Mouse (Mus musculus) heart, postnatal 14 days (tissue): Measurements from ENCODE around the gene Cyp4x1. TPM values are rescaled to one million over a fixed set of nuclear protein-coding genes. Genes with fewer than 3 reads are reported as not detected.
"Not testable (repeated sequence)": the region's sequence is repeated elsewhere in the genome, so short reads cannot be mapped to it uniquely, and the experiment has no call there.

Experiments used
- DNase-seq, 2 experiments: peaks; one replicate each; pipeline ENCODE4 v3.0.0; 2021 to 2022
- intact Hi-C: fragments of 180-260 bp; cut with DNase I; formaldehyde crosslinking; loops from one replicate; pipeline ENCODE4 v1.15.1; 2025
- long read RNA-seq, 2 experiments: library from polyadenylated mRNA; stranded (forward); transcript quantifications; one replicate each; pipeline ENCODE4 v2.0.0; 2021
- total RNA-seq, 2 experiments: library from RNA; stranded (reverse); gene quantifications; 2 replicates each; pipeline ENCODE4 v1.2.3; 2021

Gene Cyp4x1
- not detected for total RNA-seq
- long read RNA-seq, experiment 1: 0 reads
- long read RNA-seq, experiment 2: 0 reads

GRCm38 (mm10) chr4:115133621-115134295 lies at the start of gene Cyp4x1:
Gene Cyp4x1 (minus strand): TSS chr4:115134281.
- intact Hi-C loops: no loop called here
- peak in 1 of 2 experiments; percentile 2 for DNase-seq

DNA sequence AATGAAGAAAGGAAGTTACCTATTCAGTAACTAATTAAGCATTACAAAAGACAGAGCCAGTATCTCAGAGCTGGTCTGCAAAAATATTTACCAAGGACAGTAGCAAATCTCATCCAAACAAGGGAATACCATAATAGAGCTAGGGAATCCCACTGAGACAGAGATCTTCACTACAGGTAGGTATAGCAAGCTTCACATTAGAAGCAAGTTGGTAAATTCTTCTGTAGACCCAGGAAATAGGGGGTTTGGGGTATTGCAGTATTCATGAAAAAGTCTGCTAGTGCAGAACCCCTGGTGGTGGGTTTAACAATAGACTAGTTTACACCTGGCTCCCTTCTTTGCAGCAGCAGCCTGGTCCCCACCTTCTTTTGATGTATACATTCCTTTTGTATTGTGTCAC lies 42.1 kb upstream of the Cyp4x1 start:
- DNase-seq, intact Hi-C loops: not testable (repeated sequence)

DNA sequence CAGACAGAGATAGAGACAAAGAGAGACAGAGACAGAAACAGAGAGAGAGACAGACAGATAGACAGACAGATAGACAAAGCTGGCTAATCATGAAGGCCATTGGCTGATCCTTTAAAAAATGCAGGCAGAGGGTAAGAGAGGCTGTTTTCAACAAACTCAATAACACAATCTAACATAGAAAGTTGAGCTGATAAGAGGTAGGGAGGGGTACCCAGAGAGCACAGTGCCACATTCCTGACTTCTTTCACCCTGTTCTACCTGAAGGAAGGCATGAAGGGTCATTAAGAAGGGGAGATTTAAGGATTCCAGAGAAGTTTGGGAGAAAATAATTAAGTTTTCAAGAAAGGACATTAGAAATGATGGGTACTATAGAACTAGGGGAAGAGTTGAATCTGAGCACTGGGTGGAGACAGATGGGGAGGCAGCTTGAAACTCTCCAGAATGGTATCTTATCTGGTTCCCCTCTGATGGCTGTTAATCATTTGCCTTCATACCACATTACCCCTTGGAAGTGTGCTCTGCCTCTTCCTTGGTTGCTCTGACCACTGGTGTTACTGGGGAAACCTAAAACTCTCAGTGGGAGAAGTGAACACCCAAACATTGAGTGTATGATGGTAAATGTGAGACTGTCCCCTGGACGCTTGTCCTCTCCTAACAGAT lies 40.7 kb upstream of the Cyp4x1 start:
- DNase-seq: no peak
- intact Hi-C loops: no loop called here

- intact Hi-C loops: not testable (repeated sequence)
Measured at GRCm38 (mm10) chr4:115158963-115159362, 24.9 kb upstream of the Cyp4x1 start.

GRCm38 (mm10) chr4:115154723-115155122 lies 20.6 kb upstream of the Cyp4x1 start:
- DNase-seq: no peak
- intact Hi-C loops: no loop called here

More at GRCm38 (mm10) chr4:115158963-115159362, 24.9 kb upstream of the Cyp4x1 start:
- not testable (repeated sequence) for DNase-seq

- intact Hi-C loops: no loop called here
- no peak for DNase-seq
Measured at GRCm38 (mm10) chr4:115134296-115134630, 182 bp upstream of the Cyp4x1 start.

- no peak for DNase-seq
- intact Hi-C loops: no loop called here
Measured at GRCm38 (mm10) chr4:115133085-115133484, 996 bp downstream of the Cyp4x1 start.

DNA sequence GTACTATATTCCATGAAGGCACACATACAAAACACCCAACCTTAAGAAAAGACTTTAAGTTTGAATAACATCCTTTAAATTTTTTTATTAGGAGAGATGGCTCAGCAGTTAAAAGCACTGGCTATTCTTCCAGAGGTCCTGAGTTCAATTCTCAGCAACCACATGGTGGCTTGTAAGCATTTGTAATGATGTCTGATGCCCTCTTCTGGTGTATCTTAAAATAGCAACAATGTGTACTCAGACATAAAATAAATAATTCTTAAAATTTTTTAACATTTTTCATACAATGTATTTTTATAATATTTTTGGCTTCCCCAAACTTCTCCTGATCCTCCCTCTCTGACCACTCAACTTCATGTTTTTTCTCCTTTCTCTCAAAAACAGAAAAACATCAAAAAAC lies 9.4 kb downstream of the Cyp4x1 start:
- intact Hi-C loops: no loop called here
- DNase-seq: no peak

DNA sequence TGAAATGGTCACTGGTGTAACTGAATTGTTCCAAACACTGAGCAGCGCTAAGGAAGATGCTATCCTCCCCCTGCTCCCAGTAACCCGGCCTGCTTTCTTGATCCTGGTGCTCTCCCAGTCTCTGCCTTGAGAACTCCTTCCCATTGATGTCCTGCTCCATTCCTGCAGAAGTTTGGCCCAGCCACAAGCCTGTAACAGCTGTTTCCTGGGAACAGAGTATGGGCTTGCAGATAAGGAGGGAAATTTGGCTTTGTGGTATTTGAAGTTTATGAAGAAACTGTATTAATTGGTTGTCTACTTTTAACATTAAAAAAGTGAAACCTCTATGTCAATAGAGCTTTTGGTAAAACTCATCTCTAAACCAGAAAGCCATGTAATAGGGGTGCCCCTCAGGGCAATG lies 10.6 kb downstream of the Cyp4x1 start:
- DNase-seq: peak in 1 of 2 experiments; percentile 5
- intact Hi-C loops: no loop called here

DNA sequence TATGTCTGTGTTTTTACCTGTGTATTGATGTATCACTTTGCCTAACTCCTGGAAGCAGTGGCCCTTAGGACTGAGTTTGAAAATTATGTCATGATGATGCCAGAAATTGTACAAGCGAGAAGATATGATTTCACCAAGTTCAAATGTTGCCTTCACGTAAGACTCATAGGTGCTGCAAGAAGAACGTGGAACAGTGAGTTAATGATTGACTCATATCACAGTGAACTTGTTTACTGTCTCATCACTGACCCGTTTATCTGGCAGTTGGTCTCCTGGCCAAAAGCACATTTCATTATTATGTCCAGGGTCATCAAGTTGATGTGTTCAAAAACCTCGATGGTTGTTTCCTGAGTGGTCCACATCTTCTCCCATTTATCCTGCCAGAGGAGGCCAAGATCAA lies 12.5 kb downstream of the Cyp4x1 start:
- intact Hi-C loops: no loop called here
- DNase-seq: no peak

GRCm38 (mm10) chr4:115121162-115121561 lies 12.9 kb downstream of the Cyp4x1 start:
- intact Hi-C loops: no loop called here
- DNase-seq: no peak

GRCm38 (mm10) chr4:115119642-115120041 lies 14.4 kb downstream of the Cyp4x1 start:
- no peak for DNase-seq
- intact Hi-C loops: no loop called here

DNA sequence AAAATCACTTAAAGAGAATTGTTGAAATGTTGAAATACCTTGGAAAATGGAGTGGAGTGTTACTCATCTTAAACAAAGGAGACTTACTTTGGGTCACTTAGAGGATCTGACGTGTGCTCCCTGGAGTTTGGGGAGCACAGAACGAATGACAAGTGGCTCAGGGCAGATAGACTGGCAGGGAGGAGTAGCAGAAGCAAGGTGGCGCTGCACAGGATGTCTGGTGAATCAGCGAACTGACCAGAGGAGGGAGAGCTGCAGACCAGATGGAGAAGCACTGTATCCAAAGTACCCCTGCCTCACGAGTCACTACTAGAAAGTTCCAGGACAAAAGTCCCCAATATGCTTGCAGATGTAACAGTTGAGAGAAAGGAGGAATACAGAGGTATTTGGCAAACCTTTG lies 20.8 kb downstream of the Cyp4x1 start:
- intact Hi-C loops: no loop called here
- no peak for DNase-seq

- DNase-seq: no peak
- intact Hi-C loops: no loop called here
Measured at GRCm38 (mm10) chr4:115111167-115111566, 22.9 kb downstream of the Cyp4x1 start.

- intact Hi-C loops: no loop called here
- DNase-seq: no peak
Measured at GRCm38 (mm10) chr4:115103510-115103909, 30.6 kb downstream of the Cyp4x1 start.

- intact Hi-C loops: no loop called here
- peak; percentile 55 to 72 for DNase-seq
Measured at GRCm38 (mm10) chr4:115101682-115102081, 32.4 kb downstream of the Cyp4x1 start.

GRCm38 (mm10) chr4:115097146-115097496 lies 37.0 kb downstream of the Cyp4x1 start:
- DNase-seq: peak in 1 of 2 experiments; percentile 44
- intact Hi-C loops: no loop called here

DNA sequence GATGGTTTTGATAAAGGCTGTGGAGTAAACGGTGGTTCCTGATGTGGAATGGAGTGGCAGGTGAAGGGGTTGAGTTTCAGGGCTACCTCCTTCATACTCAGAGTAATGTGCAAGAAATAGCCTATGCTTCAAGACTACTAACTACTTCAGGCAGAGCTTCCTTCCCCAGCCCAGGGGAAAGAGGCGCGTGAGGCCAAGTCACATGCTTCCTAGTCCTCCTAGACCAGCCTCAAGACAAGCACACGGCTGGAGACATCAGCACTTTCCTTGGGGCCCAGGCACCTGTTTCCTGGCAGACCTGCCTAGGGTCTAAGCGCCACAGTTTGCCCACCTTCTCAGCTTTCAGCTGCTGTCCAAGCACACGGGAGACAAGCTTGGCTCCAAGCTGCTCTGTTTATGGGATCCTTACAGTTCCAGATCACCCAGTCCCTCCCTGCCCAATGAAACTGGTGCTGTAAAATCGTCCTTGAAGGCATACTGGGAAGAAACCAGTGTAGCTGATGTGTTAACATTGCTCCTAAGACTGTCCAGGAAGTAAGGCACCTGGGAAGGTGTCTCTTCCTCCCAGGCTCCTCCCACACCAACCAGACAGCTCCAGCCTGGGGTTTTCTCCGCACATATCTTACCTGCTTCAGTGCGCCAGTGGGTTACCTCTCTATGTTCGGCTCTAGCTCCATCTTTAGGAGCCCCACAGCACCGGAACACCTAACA lies 37.5 kb downstream of the Cyp4x1 start:
- intact Hi-C loops: no loop called here
- DNase-seq: no peak

- DNase-seq: peak in 1 of 2 experiments; percentile 45
- intact Hi-C loops: no loop called here
Measured at GRCm38 (mm10) chr4:115095671-115096434, 38.2 kb downstream of the Cyp4x1 start.

- intact Hi-C loops: no loop called here
- DNase-seq: no peak
Measured at GRCm38 (mm10) chr4:115094056-115094455, 40.0 kb downstream of the Cyp4x1 start.

DNA sequence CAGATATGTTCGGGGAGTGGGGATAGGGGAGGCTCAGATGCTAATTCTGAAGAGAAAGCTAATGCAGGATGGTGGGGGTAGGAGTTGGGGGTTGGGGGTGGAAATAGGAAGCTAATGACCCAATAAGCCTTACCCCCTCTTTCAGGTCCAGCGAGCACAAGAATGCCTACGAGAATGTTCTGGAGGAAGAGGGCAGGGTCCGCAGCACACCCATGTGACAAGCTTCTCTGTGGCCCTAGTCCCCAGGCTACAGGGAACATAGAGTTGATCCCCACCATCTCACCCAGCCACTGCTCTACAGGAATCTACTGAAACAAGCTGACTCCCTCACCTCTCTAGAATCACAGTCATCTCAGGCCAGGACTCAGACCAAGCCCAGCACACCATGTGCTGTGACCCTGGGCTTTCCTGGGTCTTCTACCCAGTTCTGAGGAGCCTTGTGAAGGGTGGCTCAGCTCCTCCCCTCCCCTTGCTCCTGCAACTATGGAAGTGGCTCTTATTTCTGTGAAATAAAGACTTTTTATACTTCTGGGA lies 40.7 kb downstream of the Cyp4x1 start:
- intact Hi-C loops: no loop called here
- no peak for DNase-seq
